Mouse (Mus musculus) CD4-positive, CD25-positive, alpha-beta regulatory T cell, adult 4 months (primary cell): ENCODE measurements around the gene Dlgap1. TPM values are rescaled to one million over a fixed set of nuclear protein-coding genes. Genes with fewer than 3 reads are reported as not detected.

Source experiments
- ATAC-seq: one replicate; pipeline ENCODE4 v1.8.0; 2017
- polyA plus RNA-seq, 2 experiments: library from polyadenylated mRNA; unstranded; fragments of 100-300 nt; shearing (Covaris generic); gene quantifications; one replicate each; pipeline ENCODE4 v1.2.1; 2017

Gene Dlgap1
- polyA plus RNA-seq, 2 experiments from 2014 or later, result 0.31 TPM; not detected in 1

- ATAC-seq, result no peak
Observed at GRCm38 (mm10) chr17:70765976-70766375, 797.1 kb downstream of the Dlgap1 start.

GRCm38 (mm10) chr17:70772120-70772899, 803.4 kb downstream of the Dlgap1 start:
- no peak for ATAC-seq

- ATAC-seq, result no peak
Observed at GRCm38 (mm10) chr17:70779770-70780169, 810.9 kb downstream of the Dlgap1 start.

GRCm38 (mm10) chr17:70780726-70781689, 812.1 kb downstream of the Dlgap1 start:
- ATAC-seq, result no peak

GRCm38 (mm10) chr17:70783273-70783672, 814.4 kb downstream of the Dlgap1 start:
- ATAC-seq, result no peak

GRCm38 (mm10) chr17:70787366-70787765, 818.5 kb downstream of the Dlgap1 start:
- ATAC-seq, result no peak

GRCm38 (mm10) chr17:70790801-70791200, 821.9 kb downstream of the Dlgap1 start:
- ATAC-seq, result no peak

- no peak for ATAC-seq
Observed at GRCm38 (mm10) chr17:70791596-70792275, 822.9 kb downstream of the Dlgap1 start.

GRCm38 (mm10) chr17:70794291-70794690, 825.4 kb downstream of the Dlgap1 start:
- no peak for ATAC-seq

GRCm38 (mm10) chr17:70794722-70795121, 825.8 kb downstream of the Dlgap1 start:
- ATAC-seq, result no peak

GRCm38 (mm10) chr17:70795196-70795595, 826.3 kb downstream of the Dlgap1 start:
- no peak for ATAC-seq

GRCm38 (mm10) chr17:70796940-70797772, 828.3 kb downstream of the Dlgap1 start:
- no peak for ATAC-seq

GRCm38 (mm10) chr17:70797773-70798045, 828.8 kb downstream of the Dlgap1 start:
- no peak for ATAC-seq

- no peak for ATAC-seq
Observed at GRCm38 (mm10) chr17:70799266-70799665, 830.4 kb downstream of the Dlgap1 start.

- ATAC-seq, result no peak
Observed at GRCm38 (mm10) chr17:70802022-70802421, 833.1 kb downstream of the Dlgap1 start.

- ATAC-seq, result no peak
Observed at GRCm38 (mm10) chr17:70805866-70806265, 837.0 kb downstream of the Dlgap1 start.

- no peak for ATAC-seq
Observed at GRCm38 (mm10) chr17:70806600-70806999, 837.7 kb downstream of the Dlgap1 start.

GRCm38 (mm10) chr17:70807885-70808284, 839.0 kb downstream of the Dlgap1 start:
- ATAC-seq, result no peak

- no peak for ATAC-seq
Observed at GRCm38 (mm10) chr17:70808837-70809236, 840.0 kb downstream of the Dlgap1 start.

GRCm38 (mm10) chr17:70809776-70810175, 840.9 kb downstream of the Dlgap1 start:
- no peak for ATAC-seq

GRCm38 (mm10) chr17:70810795-70811194, 841.9 kb downstream of the Dlgap1 start:
- ATAC-seq, result no peak

GRCm38 (mm10) chr17:70815001-70815400, 846.1 kb downstream of the Dlgap1 start:
- no peak for ATAC-seq
